10 mouse cellular contexts compared by ENCODE assay signal in genomic region chr10:40725066-40725465, GRCm38 (mm10). TPM values are rescaled to one million over a fixed set of nuclear protein-coding genes. Genes with fewer than 3 reads are reported as not detected.
DNase-seq lines count a peak whose midpoint lies in the region; ATAC-seq and TF ChIP-seq lines count a peak whose summit lies in the region.
"Had no signal": no experiment of that assay in that cellular context is flagged by ENCODE, and none has a peak within 500 bp of the region (broad histone marks: within the 10 kb centered on the region; RNA-seq: fewer than 3 reads in every experiment).

No protein-coding gene starts in this region.

- H3K4me1 ChIP-seq in kidney, adult 2 months (ENCODE audit: control insufficient read depth, insufficient read depth, low read length): no peaks in the 10 kb centered on the region
- no peaks in the 10 kb centered on the region for H3K4me1 ChIP-seq in ES-Bruce4 (ENCODE audit: control insufficient read depth, insufficient read depth, low read length)
- peaks cover 23% of the 10 kb centered on the region for H3K4me1 ChIP-seq in lung, adult 2 months (ENCODE audit: control insufficient read depth, insufficient read depth, low read length)
- no peaks in the 10 kb centered on the region for H3K4me1 ChIP-seq in heart, embryonic 11.5 days (ENCODE audit: control insufficient read depth, insufficient read depth, low read length)

- H3K9me3 ChIP-seq in ES-Bruce4 (replicated peaks; ENCODE audit: control insufficient read depth, insufficient read depth, low read length, poor library complexity, severe bottlenecking): no peaks in the 10 kb centered on the region
- no peaks in the 10 kb centered on the region for H3K9me3 ChIP-seq in heart, embryonic 11.5 days (replicated peaks; ENCODE audit: control insufficient read depth, low read length)

- peak overlapping the region; percentile 63 for H3K27ac ChIP-seq in kidney, adult 2 months (ENCODE audit: insufficient read depth, low read depth, low read length)
- H3K27ac ChIP-seq in ES-Bruce4 (ENCODE audit: insufficient read depth, low read length): no peak overlapping the region
- H3K27ac ChIP-seq in heart, embryonic 11.5 days (ENCODE audit: low read depth, low read length): no peak overlapping the region

- no peak for TF ChIP-seq CTCF in kidney, adult 2 months (conservative IDR thresholded peaks at IDR 0.05; ENCODE audit: insufficient read depth, insufficient read length, low read depth, low read length)
- peak; percentile 37 for TF ChIP-seq CTCF in ES-Bruce4 (IDR thresholded peaks at IDR 0.05; ENCODE audit: low read depth, low read length)
- peak; percentile 55 for TF ChIP-seq CTCF in lung, adult 2 months (IDR thresholded peaks at IDR 0.05; ENCODE audit: insufficient read depth, low read length)

- no peak for TF ChIP-seq EP300 in ES-Bruce4 (IDR thresholded peaks at IDR 0.05; ENCODE audit: insufficient read depth, low read depth, low read length)

- H3K36me3 ChIP-seq in kidney, adult 2 months (ENCODE audit: control insufficient read depth, insufficient read depth, low read length): no peaks in the 10 kb centered on the region
- no peaks in the 10 kb centered on the region for H3K36me3 ChIP-seq in ES-Bruce4 (ENCODE audit: control insufficient read depth, insufficient read depth, low read length, poor library complexity, severe bottlenecking)
- H3K36me3 ChIP-seq in heart, embryonic 11.5 days (ENCODE audit: control insufficient read depth, insufficient read depth, low read length): no peaks in the 10 kb centered on the region

- no peak for ATAC-seq in cerebellum, adult (ENCODE audit: insufficient number of reproducible peaks, low FRiP score, low TSS enrichment)
- no peak for ATAC-seq in activated CD4-positive, CD25-positive, alpha-beta regulatory T cell, adult 4 months
- ATAC-seq in heart, embryonic 11.5 days (replicated peaks; ENCODE audit: insufficient number of reproducible peaks, low FRiP score, low TSS enrichment): no peak

- H3K4me3 ChIP-seq in kidney, adult 2 months (ENCODE audit: insufficient read depth, low read depth, low read length): no peak overlapping the region
- H3K4me3 ChIP-seq in ES-Bruce4 (ENCODE audit: low read depth, low read length): no peak overlapping the region
- H3K4me3 ChIP-seq in lung, adult 2 months (replicated peaks; ENCODE audit: extremely low read depth, low read depth, low read length): no peak overlapping the region
- H3K4me3 ChIP-seq in heart, embryonic 11.5 days (ENCODE audit: low read depth, low read length): no peak overlapping the region

- DNase-seq in cerebellum, postnatal 10 days: peak; percentile 52 to 59
- peak; percentile 34 for DNase-seq in kidney, adult 2 months
- no peak for DNase-seq in kidney, adult 18-20 months
- DNase-seq in lung, adult 2 months: no peak
- DNase-seq: cerebellum, adult 2 months; gastrocnemius, postnatal 25 days had no signal

- H3K4me2 ChIP-seq in heart, embryonic 11.5 days: no peak overlapping the region

- H3K9ac ChIP-seq in ES-Bruce4 (ENCODE audit: low read depth, poor library complexity, severe bottlenecking): no peak overlapping the region
- no peak overlapping the region for H3K9ac ChIP-seq in heart, embryonic 11.5 days (ENCODE audit: low read depth, low read length)

- no peak for TF ChIP-seq POLR2A in kidney, adult 2 months (IDR thresholded peaks at IDR 0.05; ENCODE audit: low read depth, low read length)
- TF ChIP-seq POLR2A in ES-Bruce4 (IDR thresholded peaks at IDR 0.05; ENCODE audit: insufficient read depth, low read length): no peak
- TF ChIP-seq POLR2A in lung, adult 2 months (IDR thresholded peaks at IDR 0.05; ENCODE audit: borderline replicate concordance, extremely low read depth, low read depth, low read length): no peak

- WGBS in kidney, adult 2 months: 71% methylated on average over 4 of the region's 4 CpGs
- 33% methylated on average over 4 of the region's 4 CpGs for WGBS in lung, adult 2 months
- 38% methylated on average over 4 of the region's 4 CpGs for WGBS in heart, embryonic 11.5 days (ENCODE audit: insufficient replicate concordance)

- no peaks in the 10 kb centered on the region for H3K27me3 ChIP-seq in kidney, adult 2 months (replicated peaks; ENCODE audit: control insufficient read depth, insufficient read depth, low read length)
- H3K27me3 ChIP-seq in ES-Bruce4 (ENCODE audit: control insufficient read depth, insufficient read depth, low read length, poor library complexity, severe bottlenecking): no peaks in the 10 kb centered on the region; the same call in 1 of the 2 replicates
- no peaks in the 10 kb centered on the region for H3K27me3 ChIP-seq in heart, embryonic 11.5 days (ENCODE audit: control insufficient read depth, insufficient read depth, low read length)

RNA-seq across cellular contexts. Expression of gene Mettl24, which starts 42.0 kb away (rescaled TPM):
- 1.6 and 2.1 TPM in 2 replicates for polyA plus RNA-seq in kidney, adult 2 months (2012; rRNA removed)
- 0.39 and 0.44 TPM in 2 replicates for polyA plus RNA-seq in ES-Bruce4 (2011; ENCODE audit: insufficient read depth, insufficient read length, low read depth, missing spikeins)
- polyA plus RNA-seq in lung, adult 2 months (2012; rRNA removed): 16.9 and 18.2 TPM in 2 replicates
- not detected for polyA plus RNA-seq in activated CD4-positive, CD25-positive, alpha-beta regulatory T cell, adult 4 months (2017; shearing (Covaris generic))
- 2.0 and 2.5 TPM in 2 replicates for polyA plus RNA-seq in heart, embryonic 11.5 days (2014; fragmentation: Nextera tagmentation; extraction: Ambion mirVana)

Comparison
In these comparisons a context has a peak if more than half of its experiments do, and no peak if none do; other contexts are left out.
1. DNase-seq: peak in cerebellum, postnatal 10 days (2 of 2) and kidney, adult 2 months (single experiment); none in kidney, adult 18-20 months (single experiment) and lung, adult 2 months (single experiment).